Mouse (Mus musculus): Measurements from ENCODE around the gene S100z. TPM values are rescaled to one million over a fixed set of nuclear protein-coding genes. Genes with fewer than 3 reads are reported as not detected.

The S100z gene
- total RNA-seq, 2 experiments from 2014 or later = not detected

GRCm38 (mm10) chr13:95450636-95451210 is 27.8 kb downstream of the S100z start:
- intact Hi-C loops (cut with DNase I) = no loop called here

DNA sequence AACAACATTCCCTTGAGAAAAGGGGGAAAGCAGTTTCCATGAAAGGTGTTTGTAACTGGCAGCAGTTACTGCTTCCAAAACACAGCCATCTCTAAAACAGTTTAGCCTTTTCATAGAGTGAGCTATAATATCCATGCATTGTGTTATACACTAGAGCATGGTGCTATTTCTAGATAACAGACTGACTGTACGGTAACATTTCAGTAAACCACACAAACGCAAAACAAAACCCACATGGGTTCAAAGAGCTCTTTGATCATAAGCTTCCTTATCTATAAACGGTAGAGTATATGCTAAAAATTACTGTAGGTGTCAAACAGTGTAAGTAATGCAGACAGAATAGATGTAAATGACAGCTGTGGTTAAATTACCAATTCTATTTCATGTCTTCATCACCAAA is 28.8 kb downstream of the S100z start:
- intact Hi-C loops (cut with DNase I) = no loop called here

More at GRCm38 (mm10) chr13:95450636-95451210, 27.8 kb downstream of the S100z start:
- no peak for DNase-seq

GRCm38 (mm10) chr13:95444824-95445223 is 33.7 kb downstream of the S100z start, which contains the start of gene Crhbp:
Crhbp (minus strand) TSS chr13:95444924.
- DNase-seq = no peak
- intact Hi-C loops (cut with DNase I) = no loop called here

More for the DNA sequence above, 28.8 kb downstream of the S100z start:
- no peak for DNase-seq

GRCm38 (mm10) chr13:95444291-95444690 is 34.2 kb downstream of the S100z start:
- DNase-seq = no peak
- intact Hi-C loops (cut with DNase I) = no loop called here

- DNase-seq = no peak
- intact Hi-C loops (cut with DNase I) = no loop called here
These were observed 34.9 kb downstream of the S100z start for GRCm38 (mm10) chr13:95443376-95444233.

DNA sequence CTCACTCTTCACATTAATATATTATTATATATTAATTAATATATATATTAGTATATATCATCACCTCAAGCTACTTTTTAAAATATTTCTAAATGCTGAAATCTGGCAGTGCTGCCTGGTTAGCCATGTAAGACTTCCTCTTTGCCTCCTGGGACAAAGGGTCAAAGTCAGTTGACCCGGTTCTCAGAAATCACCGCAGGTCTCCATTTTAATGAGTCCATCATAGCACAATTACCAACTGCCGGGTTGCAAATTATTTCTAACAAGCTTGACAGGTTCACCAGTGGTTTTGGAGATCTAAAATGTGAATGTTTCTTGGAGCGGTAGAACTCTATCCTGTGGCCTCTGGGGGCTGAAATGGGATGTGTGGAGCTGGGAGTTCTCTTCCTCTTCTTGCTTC is 35.6 kb downstream of the S100z start:
- DNase-seq = no peak
- intact Hi-C loops (cut with DNase I) = no loop called here

DNA sequence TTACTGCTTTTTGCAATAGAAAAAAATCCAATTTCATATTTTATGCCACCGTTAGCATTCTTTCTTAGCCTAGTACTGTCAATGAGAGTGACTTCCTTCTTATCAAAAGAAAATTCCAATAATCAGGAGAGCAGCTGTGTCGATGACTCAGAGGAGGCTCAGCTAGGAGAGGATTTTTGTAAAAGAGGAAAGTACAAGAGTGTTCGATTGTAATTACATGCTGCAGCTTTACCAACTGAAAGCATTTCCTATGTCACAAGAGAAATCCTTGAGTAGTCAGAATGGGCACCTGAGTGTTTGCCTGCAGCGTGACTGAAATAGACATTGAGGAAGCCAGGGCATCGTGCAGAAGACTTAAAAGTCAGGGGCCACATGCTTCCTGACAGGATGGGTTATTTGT is 39.0 kb downstream of the S100z start:
- no peak for DNase-seq
- intact Hi-C loops (cut with DNase I) = no loop called here

DNA sequence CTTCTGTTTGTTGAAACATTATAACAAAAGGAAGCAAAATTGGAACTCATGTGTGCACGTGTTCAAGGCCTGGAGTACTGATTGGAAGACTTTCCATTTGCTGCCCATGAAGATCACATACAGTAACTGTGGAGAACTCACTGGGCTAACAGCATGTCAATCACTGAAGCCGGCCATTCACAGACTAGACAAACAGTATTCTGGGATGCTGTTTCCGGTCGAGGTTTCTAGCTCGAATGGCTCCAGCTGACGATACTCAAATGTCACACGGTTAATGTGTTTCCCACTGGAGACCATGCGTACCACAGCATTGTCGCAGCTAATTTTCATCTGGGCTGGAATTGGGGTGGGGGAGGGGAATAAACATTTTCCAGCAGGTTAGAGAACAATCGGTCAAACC is 46.8 kb downstream of the S100z start:
- DNase-seq = no peak
- intact Hi-C loops (cut with DNase I) = no loop called here

- DNase-seq = no peak
- intact Hi-C loops (cut with DNase I) = no loop called here
These were observed 51.0 kb downstream of the S100z start for GRCm38 (mm10) chr13:95427499-95427898.

Other genes with a start within 250 kb of the S100z start
- 1 to 10 TPM; 3.6 to 3.7 TPM for gene Pde8b, start 228.4 kb downstream of the S100z start, total RNA-seq (2021)
- 10 to 100 TPM; 14.3 to 17.2 TPM for gene Zbed3, start 155.1 kb downstream of the S100z start, total RNA-seq (2021)
- 10 to 100 TPM; 20.6 to 22.1 TPM for gene Aggf1, start 103.4 kb downstream of the S100z start, total RNA-seq (2021)
- gene Crhbp, start 33.8 kb downstream of the S100z start, total RNA-seq (2021) = not detected
- gene F2rl1, start 46.5 kb upstream of the S100z start, total RNA-seq (2021) = under 1 TPM; 0.49 to 0.61 TPM
- gene F2r, start 139.8 kb upstream of the S100z start, total RNA-seq (2021) = 10 to 100 TPM; 20.0 to 25.3 TPM
- under 1 TPM in 1 of 2 experiments, not detected in 1; 0.11 TPM for gene F2rl2, start 218.1 kb upstream of the S100z start, total RNA-seq (2021)